Mouse (Mus musculus) neural tube, embryonic 12.5 days (tissue): ENCODE measurements around the gene Nckap5. TPM values are rescaled to one million over a fixed set of nuclear protein-coding genes. Genes with fewer than 3 reads are reported as not detected.
A peak's percentile ranks its signal among the peaks of the same experiment; 100 is the strongest.
"Not testable (repeated sequence)": the region's sequence is repeated elsewhere in the genome, so short reads cannot be mapped to it uniquely, and the experiment has no call there.

Source experiments
- ATAC-seq: fragments of 200-750 bp; cut with Nextera tagmentation; 2 replicates; pipeline ENCODE4 v1.8.0; 2017; ENCODE audit warnings: low read depth, mild to moderate bottlenecking, moderate TSS enrichment, moderate library complexity; ENCODE audit not compliant: low FRiP score
- H3K27ac ChIP-seq: fragments of 300-500 bp; sonication (generic); 2 replicates; pipeline ENCODE4 v1.5.1; 2016
- H3K27me3 ChIP-seq: fragments of 300-500 bp; sonication (generic); replicated peaks from 2 replicates; pipeline ENCODE4 v1.6.1; 2016; ENCODE audit warnings: mild to moderate bottlenecking
- H3K36me3 ChIP-seq: fragments of 300-500 bp; sonication (generic); 2 replicates; pipeline ENCODE4 v1.6.1; 2016; ENCODE audit warnings: mild to moderate bottlenecking
- H3K4me1 ChIP-seq: fragments of 300-500 bp; sonication (generic); 2 replicates; pipeline ENCODE4 v1.6.1; 2016
- H3K4me2 ChIP-seq: fragments of 300-500 bp; sonication (generic); replicated peaks from 2 replicates; pipeline ENCODE4 v1.6.1; 2016; ENCODE audit warnings: mild to moderate bottlenecking
- H3K4me3 ChIP-seq: fragments of 300-500 bp; sonication (generic); 2 replicates; pipeline ENCODE4 v1.5.1; 2016
- H3K9ac ChIP-seq: fragments of 300-500 bp; sonication (generic); 2 replicates; pipeline ENCODE4 v1.6.1; 2016; ENCODE audit warnings: mild to moderate bottlenecking
- H3K9me3 ChIP-seq: fragments of 300-500 bp; sonication (generic); 2 replicates; pipeline ENCODE4 v1.6.1; 2016; ENCODE audit warnings: mild to moderate bottlenecking
- WGBS: fragments of 180-500 bp; shearing (Covaris S2); methylation state at CpG from one replicate; pipeline ENCODE4 v1.1.7; 2016; 5-methylcytosine and 5-hydroxymethylcytosine counted together
- polyA plus RNA-seq: library from polyadenylated mRNA; unstranded; fragments of >200 nt; fragmentation: Nextera tagmentation; extraction: Ambion mirVana; gene quantifications from 2 replicates; pipeline ENCODE4 v1.2.1, GENCODE M21; 2016

Nckap5 gene
- polyA plus RNA-seq, 1 experiment from 2014 or later: 25.4 TPM

- no peaks in the 10 kb centered on the region for H3K9me3 ChIP-seq
- no peak overlapping the region for H3K9ac ChIP-seq
- H3K36me3 ChIP-seq: no peaks in the 10 kb centered on the region
- no peaks in the 10 kb centered on the region for H3K27me3 ChIP-seq
- no peaks in the 10 kb centered on the region for H3K4me1 ChIP-seq
- no peak overlapping the region for H3K4me3 ChIP-seq
- no peak for ATAC-seq
- WGBS: 67% methylated on average over 3 of the region's 3 CpGs
- no peak overlapping the region for H3K4me2 ChIP-seq
- H3K27ac ChIP-seq: no peak overlapping the region
Measured at GRCm38 (mm10) chr1:126051491-126051890, 779.1 kb downstream of the Nckap5 start.

DNA sequence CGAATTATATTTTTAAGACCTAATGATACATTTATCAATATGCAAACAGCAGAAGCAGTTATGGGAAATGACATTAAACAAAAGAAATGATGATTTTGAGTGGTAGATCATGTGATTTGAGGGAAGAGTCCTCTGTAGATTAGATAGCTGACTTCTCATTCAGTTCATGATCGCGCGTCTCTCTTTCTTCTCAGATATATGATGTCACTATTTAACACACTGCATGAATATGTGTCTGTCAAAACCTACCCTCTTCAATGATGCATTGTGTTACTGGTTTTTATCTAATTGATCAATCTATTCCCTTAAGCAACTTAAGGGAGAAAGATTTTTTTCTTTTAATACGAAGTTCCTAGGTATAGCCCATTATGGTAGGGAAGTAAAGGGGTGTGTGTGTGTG is 787.7 kb downstream of the Nckap5 start:
- ATAC-seq: no peak
- H3K27me3 ChIP-seq: no peaks in the 10 kb centered on the region
- no peak overlapping the region for H3K9ac ChIP-seq
- no peaks in the 10 kb centered on the region for H3K4me1 ChIP-seq
- no peak overlapping the region for H3K4me3 ChIP-seq
- H3K9me3 ChIP-seq: no peaks in the 10 kb centered on the region
- no peaks in the 10 kb centered on the region for H3K36me3 ChIP-seq
- no peak overlapping the region for H3K27ac ChIP-seq
- 92% methylated on average over 5 of the region's 5 CpGs for WGBS
- no peak overlapping the region for H3K4me2 ChIP-seq

GRCm38 (mm10) chr1:126027536-126027935 is 803.1 kb downstream of the Nckap5 start:
- no peak overlapping the region for H3K27ac ChIP-seq
- H3K27me3 ChIP-seq: no peaks in the 10 kb centered on the region
- 91% methylated on average over 8 of the region's 8 CpGs for WGBS
- no peaks in the 10 kb centered on the region for H3K4me1 ChIP-seq
- no peaks in the 10 kb centered on the region for H3K9me3 ChIP-seq
- H3K4me2 ChIP-seq: no peak overlapping the region
- no peak overlapping the region for H3K9ac ChIP-seq
- H3K4me3 ChIP-seq: no peak overlapping the region
- ATAC-seq: no peak
- H3K36me3 ChIP-seq: peaks cover 19% of the 10 kb centered on the region

GRCm38 (mm10) chr1:126024518-126024917 is 806.1 kb downstream of the Nckap5 start:
- 82% methylated on average over 6 of the region's 6 CpGs for WGBS
- ATAC-seq: no peak
- no peaks in the 10 kb centered on the region for H3K27me3 ChIP-seq
- H3K9me3 ChIP-seq: no peaks in the 10 kb centered on the region
- H3K27ac ChIP-seq: no peak overlapping the region
- H3K4me1 ChIP-seq: no peaks in the 10 kb centered on the region
- no peak overlapping the region for H3K4me3 ChIP-seq
- H3K9ac ChIP-seq: no peak overlapping the region
- no peak overlapping the region for H3K4me2 ChIP-seq
- H3K36me3 ChIP-seq: peaks cover 19% of the 10 kb centered on the region

- no peak for ATAC-seq
- peaks cover 19% of the 10 kb centered on the region for H3K36me3 ChIP-seq
- 71% methylated on average over 10 of the region's 10 CpGs for WGBS
- H3K27ac ChIP-seq: no peak overlapping the region
- no peak overlapping the region for H3K4me3 ChIP-seq
- no peaks in the 10 kb centered on the region for H3K4me1 ChIP-seq
- H3K9me3 ChIP-seq: no peaks in the 10 kb centered on the region
- H3K9ac ChIP-seq: no peak overlapping the region
- no peaks in the 10 kb centered on the region for H3K27me3 ChIP-seq
- no peak overlapping the region for H3K4me2 ChIP-seq
Measured at GRCm38 (mm10) chr1:126022959-126023358, 807.6 kb downstream of the Nckap5 start.

DNA sequence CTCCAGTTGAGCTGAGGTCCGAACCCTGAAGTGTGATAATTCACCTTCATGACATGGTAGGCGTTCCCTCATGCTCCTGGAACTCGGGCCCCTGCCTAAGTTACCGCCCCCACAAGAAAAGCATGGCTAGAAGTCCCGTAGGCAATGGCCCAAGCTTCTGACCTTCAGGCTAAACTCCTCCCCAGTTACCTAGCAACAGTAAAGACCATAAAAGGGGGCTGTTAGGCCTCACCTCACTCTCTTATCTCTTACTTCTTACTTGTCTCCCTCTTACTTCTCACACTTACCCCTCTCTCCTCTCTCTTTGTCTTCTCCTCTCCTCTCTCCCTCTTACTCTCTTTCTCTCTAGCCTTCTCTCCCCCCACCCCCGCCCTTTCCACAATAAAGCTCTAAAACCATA is 811.9 kb downstream of the Nckap5 start:
- H3K4me1 ChIP-seq, H3K27ac ChIP-seq, H3K9ac ChIP-seq, H3K27me3 ChIP-seq, H3K4me3 ChIP-seq, ATAC-seq, H3K36me3 ChIP-seq, H3K4me2 ChIP-seq, H3K9me3 ChIP-seq: not testable (repeated sequence)
- 50% methylated on average over 6 of the region's 6 CpGs for WGBS

DNA sequence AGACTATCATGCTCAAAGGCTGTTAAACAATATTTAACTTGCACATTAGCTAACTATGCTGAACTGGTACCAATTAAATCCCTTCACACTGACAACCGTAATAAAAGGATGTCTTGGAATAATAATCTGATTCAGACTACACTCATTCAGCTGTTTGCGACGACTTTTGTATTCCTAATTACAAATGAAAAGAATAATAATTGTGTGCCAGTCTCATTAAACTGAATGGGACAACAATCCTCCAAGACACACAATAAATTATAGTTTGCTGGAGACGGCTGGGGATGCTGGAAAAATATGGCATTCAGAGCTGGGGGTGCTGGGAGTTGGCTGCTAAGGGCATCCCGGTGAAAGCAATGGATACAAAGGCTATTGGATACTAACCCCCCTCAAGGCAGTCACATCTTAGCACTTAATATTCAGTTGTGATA is 818.9 kb downstream of the Nckap5 start:
- H3K27me3 ChIP-seq: no peaks in the 10 kb centered on the region
- ATAC-seq: no peak
- no peak overlapping the region for H3K27ac ChIP-seq
- no peak overlapping the region for H3K9ac ChIP-seq
- no peaks in the 10 kb centered on the region for H3K4me1 ChIP-seq
- H3K36me3 ChIP-seq: no peaks in the 10 kb centered on the region
- no peaks in the 10 kb centered on the region for H3K9me3 ChIP-seq
- no peak overlapping the region for H3K4me3 ChIP-seq
- 58% methylated on average over 5 of the region's 5 CpGs for WGBS
- H3K4me2 ChIP-seq: no peak overlapping the region

DNA sequence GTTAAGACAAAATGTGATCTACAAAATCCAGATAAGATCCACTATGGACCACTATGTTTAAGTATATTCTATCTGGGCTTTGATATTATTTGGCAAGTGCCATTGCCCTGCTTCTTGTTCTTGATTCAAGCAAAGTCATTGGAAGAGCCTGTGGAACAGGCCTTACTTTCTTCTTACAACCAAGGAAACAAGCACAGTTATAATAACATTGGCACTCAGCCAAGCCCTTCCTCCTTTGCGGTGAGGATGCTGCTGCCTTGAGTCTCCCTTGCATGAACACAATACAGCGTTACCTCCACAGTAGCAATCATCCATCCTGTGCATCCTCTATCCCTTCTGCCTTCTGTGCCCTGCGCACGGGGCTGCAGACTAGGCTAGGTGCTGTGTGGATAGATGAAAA is 823.0 kb downstream of the Nckap5 start:
- Histone ChIP-seq H3K4me2 (no peak overlapping the region), H3K9me3 (no peaks in the 10 kb centered on the region), H3K4me3 (no peak overlapping the region), H3K4me1 (no peaks in the 10 kb centered on the region), H3K27ac (no peak overlapping the region), H3K9ac (no peak overlapping the region), H3K36me3 (no peaks in the 10 kb centered on the region), H3K27me3 (no peaks in the 10 kb centered on the region)
- 87% methylated on average over 4 of the region's 4 CpGs for WGBS
- no peak for ATAC-seq

- ATAC-seq: no peak
Measured at GRCm38 (mm10) chr1:126005672-126006071, 824.9 kb downstream of the Nckap5 start.

GRCm38 (mm10) chr1:125996540-125996939 is 834.1 kb downstream of the Nckap5 start:
- Histone ChIP-seq H3K4me2 (no peak overlapping the region), H3K4me1 (no peaks in the 10 kb centered on the region), H3K27ac (no peak overlapping the region), H3K9ac (no peak overlapping the region), H3K27me3 (no peaks in the 10 kb centered on the region), H3K9me3 (no peaks in the 10 kb centered on the region), H3K36me3 (no peaks in the 10 kb centered on the region), H3K4me3 (no peak overlapping the region)
- peak; percentile 77 for ATAC-seq
- WGBS: 24% methylated on average over 3 of the region's 3 CpGs

More at GRCm38 (mm10) chr1:126005672-126006071, 824.9 kb downstream of the Nckap5 start:
- Histone ChIP-seq H3K4me3 (no peak overlapping the region), H3K4me1 (no peaks in the 10 kb centered on the region), H3K36me3 (no peaks in the 10 kb centered on the region), H3K9me3 (no peaks in the 10 kb centered on the region), H3K27me3 (no peaks in the 10 kb centered on the region), H3K27ac (no peak overlapping the region), H3K9ac (no peak overlapping the region), H3K4me2 (no peak overlapping the region)
- WGBS: 82% methylated on average over 5 of the region's 5 CpGs

- Histone ChIP-seq H3K4me2 (no peak overlapping the region), H3K27ac (no peak overlapping the region), H3K4me1 (no peaks in the 10 kb centered on the region), H3K9ac (no peak overlapping the region), H3K27me3 (no peaks in the 10 kb centered on the region), H3K9me3 (no peaks in the 10 kb centered on the region), H3K36me3 (no peaks in the 10 kb centered on the region), H3K4me3 (no peak overlapping the region)
- no peak for ATAC-seq
- 90% methylated on average over 3 of the region's 3 CpGs for WGBS
Measured at GRCm38 (mm10) chr1:125987803-125988202, 842.8 kb downstream of the Nckap5 start.

GRCm38 (mm10) chr1:125984570-125984969 is 846.0 kb downstream of the Nckap5 start:
- no peak for ATAC-seq
- H3K4me3 ChIP-seq: no peak overlapping the region
- H3K36me3 ChIP-seq: no peaks in the 10 kb centered on the region
- WGBS: 87% methylated on average over 2 of the region's 2 CpGs
- no peak overlapping the region for H3K4me2 ChIP-seq
- H3K27ac ChIP-seq: no peak overlapping the region
- no peak overlapping the region for H3K9ac ChIP-seq
- H3K4me1 ChIP-seq: no peaks in the 10 kb centered on the region
- H3K27me3 ChIP-seq: no peaks in the 10 kb centered on the region
- no peaks in the 10 kb centered on the region for H3K9me3 ChIP-seq

DNA sequence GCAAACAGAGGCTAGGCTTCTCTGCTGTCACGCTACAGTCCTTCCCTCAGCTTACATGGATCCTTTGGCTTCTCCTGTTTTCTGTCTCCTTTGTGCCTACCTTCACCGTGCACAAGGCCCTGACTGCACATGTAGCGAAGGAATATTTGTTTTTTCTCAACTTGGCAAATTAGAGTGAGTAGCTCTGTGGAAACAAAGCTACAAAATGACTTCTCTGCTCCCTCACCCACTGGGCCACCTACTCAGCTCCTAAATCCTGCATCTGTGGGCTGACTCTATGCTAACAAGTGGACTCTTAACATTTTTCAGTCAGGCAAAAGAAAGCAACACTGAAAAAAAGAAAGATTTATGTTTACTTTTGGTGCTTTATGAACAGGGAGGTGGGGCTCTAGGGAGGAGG is 856.0 kb downstream of the Nckap5 start:
- H3K36me3 ChIP-seq: no peaks in the 10 kb centered on the region
- no peak overlapping the region for H3K9ac ChIP-seq
- no peaks in the 10 kb centered on the region for H3K27me3 ChIP-seq
- 87% methylated on average over 3 of the region's 3 CpGs for WGBS
- H3K9me3 ChIP-seq: no peaks in the 10 kb centered on the region
- H3K4me2 ChIP-seq: no peak overlapping the region
- no peak overlapping the region for H3K4me3 ChIP-seq
- no peak overlapping the region for H3K27ac ChIP-seq
- H3K4me1 ChIP-seq: no peaks in the 10 kb centered on the region; the same call in 1 of the 2 replicates
- no peak for ATAC-seq
